Mouse (Mus musculus) heart, adult 10 weeks (tissue): ENCODE data around the gene St6gal1. TPM values are rescaled to one million over a fixed set of nuclear protein-coding genes. Genes with fewer than 3 reads are reported as not detected.

Experiments
- polyA plus RNA-seq: library from polyadenylated mRNA; stranded (reverse); fragments of 350-450 nt; fragmentation: Illumina TruSeq; extraction: RNeasy Lipid Tissue Mini Kit (QIAGEN cat#74804); gene quantifications from one replicate; pipeline ENCODE4 v1.2.3, GENCODE M21; 2014; ENCODE audit warnings: low read depth, low replicate concordance

St6gal1 gene
- polyA plus RNA-seq, result 7.8 TPM

DNA sequence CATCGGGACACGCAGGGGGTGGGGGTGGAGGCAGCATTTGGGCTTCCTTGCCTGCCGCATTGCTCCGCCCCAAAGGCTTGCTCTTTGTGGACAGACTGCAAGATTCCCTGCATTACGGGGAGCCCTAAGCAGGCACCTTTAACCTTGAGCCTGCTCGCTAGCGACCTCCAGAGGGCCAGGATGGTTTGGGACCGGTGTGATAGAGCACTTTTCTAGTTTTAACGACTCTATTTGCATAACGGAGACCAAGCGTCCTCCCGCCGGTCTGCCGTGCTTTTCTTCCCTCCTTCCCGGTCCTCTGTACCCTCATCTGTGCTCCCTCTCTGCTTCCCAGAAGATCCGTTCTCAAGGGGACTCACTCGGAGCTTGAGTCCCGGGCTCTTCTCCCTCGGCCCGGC, at the start of gene St6gal1:
TSS of gene St6gal1 (plus strand) at position 70 of the 398 bp plus-strand sequence.

Other genes with a start within 250 kb of the St6gal1 start
- gene Kng2, start 195.3 kb upstream of the St6gal1 start, polyA plus RNA-seq, result 0.71 TPM
- gene Kng1, start 166.9 kb upstream of the St6gal1 start, polyA plus RNA-seq, result 1.0 TPM
- 686 TPM for gene Eif4a2, start 117.3 kb upstream of the St6gal1 start, polyA plus RNA-seq
- 12.4 TPM for gene Rfc4, start 97.0 kb upstream of the St6gal1 start, polyA plus RNA-seq
- 21.3 TPM for gene Adipoq, start 78.2 kb upstream of the St6gal1 start, polyA plus RNA-seq
- gene Rtp1, start 204.4 kb downstream of the St6gal1 start, polyA plus RNA-seq, result not detected